Comparison of ENCODE assay signal across 9 mouse cellular contexts in genomic region chr10:61336137-61336536, GRCm38 (mm10). TPM values are rescaled to one million over a fixed set of nuclear protein-coding genes. Genes with fewer than 3 reads are reported as not detected.
A peak's percentile ranks its signal among the peaks of the same experiment; 100 is the strongest.
DNase-seq lines count a peak whose midpoint lies in the region; ATAC-seq lines count a peak whose summit lies in the region.
"Had no signal": no experiment of that assay in that cellular context is flagged by ENCODE, and none has a peak within 500 bp of the region (broad histone marks: within the 10 kb centered on the region; RNA-seq: fewer than 3 reads in every experiment).

No protein-coding gene starts in this region.

- H3K27ac ChIP-seq in forebrain, embryonic 10.5 days, result 0 out of 2 replicates have a peak overlapping the region, but pooled peaks have one; percentile 35
- H3K27ac ChIP-seq in hindbrain, embryonic 13.5 days, result no peak overlapping the region
- H3K27ac ChIP-seq: limb, embryonic 12.5 days had no signal

- peaks cover 28% of the 10 kb centered on the region for H3K36me3 ChIP-seq in forebrain, embryonic 10.5 days (replicated peaks)
- H3K36me3 ChIP-seq in hindbrain, embryonic 13.5 days, result peaks cover 5% of the 10 kb centered on the region; the same call in 1 of the 2 replicates

- WGBS in forebrain, embryonic 10.5 days, result 22% methylated on average over 6 of the region's 6 CpGs
- whole genome bisulfite sequencing in hindbrain, embryonic 13.5 days, result 20% methylated on average over 6 of the region's 6 CpGs

- peaks cover 11% of the 10 kb centered on the region; the same call in 1 of the 2 replicates for H3K4me1 ChIP-seq in forebrain, embryonic 10.5 days
- no peaks in the 10 kb centered on the region for H3K4me1 ChIP-seq in hindbrain, embryonic 13.5 days (replicated peaks)
- H3K4me1 ChIP-seq: limb, embryonic 12.5 days had no signal

- ATAC-seq in hindbrain, embryonic 13.5 days (ENCODE audit: low FRiP score), result 0 out of 2 replicates have a peak, but pooled peaks have one; percentile 34
- ATAC-seq in megakaryocyte-erythroid progenitor cell, adult 5-6 weeks (replicated peaks; ENCODE audit: low FRiP score, low TSS enrichment, poor library complexity, severe bottlenecking), result peak; percentile 64

- H3K4me3 ChIP-seq in forebrain, embryonic 10.5 days, result no peak overlapping the region
- H3K4me3 ChIP-seq in hindbrain, embryonic 13.5 days, result no peak overlapping the region
- H3K4me3 ChIP-seq: limb, embryonic 12.5 days had no signal

- H3K9me3 ChIP-seq in forebrain, embryonic 10.5 days, result no peaks in the 10 kb centered on the region
- no peaks in the 10 kb centered on the region for H3K9me3 ChIP-seq in hindbrain, embryonic 13.5 days
- H3K9me3 ChIP-seq: limb, embryonic 12.5 days had no signal

- DNase-seq in MEL-GATA-1-ER (ENCODE audit: extremely low read depth, low read depth), result peak; percentile 51
- DNase-seq in brain, embryonic 18.5 days (ENCODE audit: low read depth, low spot score), result peak; percentile 36
- DNase-seq in forebrain, embryonic 10.5 days (ENCODE audit: extremely low spot score, low spot score), result peak; percentile 87
- DNase-seq in layer of hippocampus, postnatal 36 days, result peak; percentile 73
- DNase-seq in right cerebral cortex, postnatal 36 days (ENCODE audit: low spot score in 2 of 2), result peak; percentile 47 to 60
- peak; percentile 54 to 89 for DNase-seq in urinary bladder, postnatal 4 days (ENCODE audit: low spot score in 2 of 2)

- no peak overlapping the region for H3K4me2 ChIP-seq in hindbrain, embryonic 13.5 days
- H3K4me2 ChIP-seq: limb, embryonic 12.5 days had no signal

- no peaks in the 10 kb centered on the region for H3K27me3 ChIP-seq in forebrain, embryonic 10.5 days (ENCODE audit: poor library complexity, severe bottlenecking)
- no peaks in the 10 kb centered on the region for H3K27me3 ChIP-seq in hindbrain, embryonic 13.5 days
- H3K27me3 ChIP-seq: limb, embryonic 12.5 days had no signal

- H3K9ac ChIP-seq in hindbrain, embryonic 13.5 days, result no peak overlapping the region
- H3K9ac ChIP-seq: limb, embryonic 12.5 days had no signal

RNA-seq across cellular contexts. Expression of gene Prf1, which starts 38.5 kb away (rescaled TPM):
- not detected in 2 replicates for polyA plus RNA-seq in forebrain, embryonic 10.5 days (2016; fragmentation: Nextera tagmentation; extraction: Ambion mirVana)
- polyA plus RNA-seq in hindbrain, embryonic 13.5 days (2015; fragmentation: Nextera tagmentation; extraction: Ambion mirVana), result 0.06 TPM in 1 of 2 replicates, not detected in the other
- not detected for total RNA-seq in layer of hippocampus, postnatal 36 days (2021)
- total RNA-seq in megakaryocyte-erythroid progenitor cell, adult 5-6 weeks (2014; fragmentation: Nextera tagmentation), result 0.42 TPM in 1 of 2 replicates, not detected in the other
- total RNA-seq in megakaryocyte-erythroid progenitor cell, adult 5-6 weeks (2017), result 2.2 TPM in 1 of 2 replicates, not detected in the other
- polyA plus RNA-seq: limb, embryonic 12.5 days had no signal

RNA-seq across cellular contexts. Expression of gene Pald1, which starts 47.2 kb away (rescaled TPM):
- 36.0 and 36.2 TPM in 2 replicates for polyA plus RNA-seq in forebrain, embryonic 10.5 days (2016; fragmentation: Nextera tagmentation; extraction: Ambion mirVana)
- 29.4 and 30.8 TPM in 2 replicates for polyA plus RNA-seq in hindbrain, embryonic 13.5 days (2015; fragmentation: Nextera tagmentation; extraction: Ambion mirVana)
- 10 to 100 TPM; 14.3 to 15.4 TPM for total RNA-seq in layer of hippocampus, postnatal 36 days (2021)
- not detected in 2 replicates for total RNA-seq in megakaryocyte-erythroid progenitor cell, adult 5-6 weeks (2014; fragmentation: Nextera tagmentation)
- not detected in 2 replicates for total RNA-seq in megakaryocyte-erythroid progenitor cell, adult 5-6 weeks (2017)

Comparison
In these comparisons a context has a peak if more than half of its experiments do, and no peak if none do; other contexts are left out.
1. DNase-seq: peak in every context shown above with its lines; median percentile 87 in forebrain, embryonic 10.5 days; 73 in layer of hippocampus, postnatal 36 days; 72 in urinary bladder, postnatal 4 days; 54 in right cerebral cortex, postnatal 36 days; 51 in MEL-GATA-1-ER; 36 in brain, embryonic 18.5 days.
2. RNA of gene Pald1, which starts 47.2 kb away (total RNA-seq): 14.3 to 15.4 TPM in layer of hippocampus, postnatal 36 days; not detected in megakaryocyte-erythroid progenitor cell, adult 5-6 weeks; every median in the first group is over 10 times any median in the second.